Mouse (Mus musculus) megakaryocyte, embryonic 14.5 days (primary cell): Measurements from ENCODE around the gene Hpcal1.

Source experiments
- FLI1 ChIP-seq: IDR thresholded peaks from 2 replicates; pipeline ENCODE4 v1.6.1; 2012; ENCODE audit warnings: low read length, inconsistent platforms, mixed read lengths
- GATA1 ChIP-seq: IDR thresholded peaks from 3 replicates; pipeline ENCODE4 v1.6.1; 2012; ENCODE audit warnings: mixed read lengths, low read length, inconsistent platforms, borderline replicate concordance

- no peak for TF ChIP-seq GATA1
- TF ChIP-seq FLI1 = no peak
These were observed 66.2 kb downstream of the Hpcal1 start for GRCm38 (mm10) chr12:17756891-17757290.
